Mouse (Mus musculus) c-Kit-positive CD71-negative TER-119-negative erythroid progenitor cells, embryonic 14.5 days (primary cell): ENCODE measurements around the gene H2afy.

Source experiments
- DNase-seq: peaks from one replicate; pipeline ENCODE4 v3.0.0-alpha.2; 2013; ENCODE audit warnings: low read depth

H2afy gene

GRCm38 (mm10) chr13:56136200-56136599 lies at the start of gene H2afy:
Gene H2afy, minus strand, starts transcription at chr13:56136361.
- DNase-seq, result no peak

- DNase-seq, result no peak
Observed at GRCm38 (mm10) chr13:56183687-56184086, 47.5 kb upstream of the H2afy start.

DNA sequence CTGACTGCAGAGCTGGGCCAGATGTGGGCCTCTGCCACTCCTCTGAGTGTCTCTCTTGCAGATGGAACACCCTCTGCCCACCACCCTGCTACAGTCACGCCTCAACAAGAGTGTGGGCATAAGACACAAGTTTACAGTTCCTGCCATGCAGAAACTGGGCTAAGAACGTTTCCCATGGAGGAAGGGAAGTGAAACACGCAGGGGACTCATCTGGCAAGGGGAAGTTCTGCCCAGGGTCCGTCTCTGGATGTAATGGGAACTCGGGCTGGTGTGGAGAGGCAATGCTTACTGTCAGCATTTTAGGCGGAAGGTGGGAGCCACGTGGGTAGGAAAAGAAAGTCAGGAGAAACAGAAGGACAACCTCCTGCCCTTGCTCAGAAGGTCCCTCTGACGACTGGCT lies 45.3 kb upstream of the H2afy start:
- DNase-seq, result no peak

- peak; percentile 32 for DNase-seq
Observed at GRCm38 (mm10) chr13:56178416-56179035, 42.4 kb upstream of the H2afy start, which contains the start of gene Tifab. Gene Tifab, minus strand, starts transcription at chr13:56178885.

DNA sequence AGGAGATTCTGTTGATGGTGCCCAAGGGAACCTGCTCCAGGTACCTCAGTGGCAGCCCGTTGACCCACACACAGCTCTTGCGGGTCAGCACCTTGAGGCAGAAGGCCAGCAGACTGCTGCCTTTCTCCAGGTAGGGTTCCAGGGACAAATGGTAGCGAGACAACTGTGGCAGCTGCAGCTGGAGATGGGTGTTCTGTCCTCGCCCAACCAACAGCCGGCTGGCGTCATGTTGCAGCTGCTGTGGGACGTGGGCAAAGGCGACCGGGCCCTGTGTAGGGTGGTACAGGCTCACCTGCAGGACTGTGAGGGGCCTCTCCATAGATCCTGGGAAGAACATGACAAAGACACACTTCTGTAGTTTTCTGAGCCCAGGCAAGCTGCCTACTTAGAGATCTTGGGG lies 40.1 kb upstream of the H2afy start:
- no peak for DNase-seq

DNA sequence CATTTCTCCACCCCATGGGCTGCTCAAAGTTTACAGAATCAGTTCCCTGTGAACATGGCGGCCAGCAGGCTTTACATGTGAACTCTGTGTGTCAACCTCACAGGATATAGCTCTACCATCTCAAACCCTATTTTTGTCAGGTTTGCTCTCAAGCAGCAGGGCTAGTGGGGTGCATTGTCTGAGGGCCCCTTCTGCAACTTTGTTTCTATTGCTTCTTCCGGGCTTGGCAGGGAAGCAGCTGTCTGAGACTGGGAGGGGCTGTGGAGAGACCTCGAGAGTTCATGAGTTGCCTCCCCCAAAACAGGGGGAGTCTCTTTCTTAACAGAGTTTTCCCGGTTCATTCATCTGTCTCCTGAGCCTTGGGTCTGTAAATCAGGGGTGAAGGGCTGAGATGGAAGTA lies 39.7 kb upstream of the H2afy start:
- DNase-seq, result no peak

DNA sequence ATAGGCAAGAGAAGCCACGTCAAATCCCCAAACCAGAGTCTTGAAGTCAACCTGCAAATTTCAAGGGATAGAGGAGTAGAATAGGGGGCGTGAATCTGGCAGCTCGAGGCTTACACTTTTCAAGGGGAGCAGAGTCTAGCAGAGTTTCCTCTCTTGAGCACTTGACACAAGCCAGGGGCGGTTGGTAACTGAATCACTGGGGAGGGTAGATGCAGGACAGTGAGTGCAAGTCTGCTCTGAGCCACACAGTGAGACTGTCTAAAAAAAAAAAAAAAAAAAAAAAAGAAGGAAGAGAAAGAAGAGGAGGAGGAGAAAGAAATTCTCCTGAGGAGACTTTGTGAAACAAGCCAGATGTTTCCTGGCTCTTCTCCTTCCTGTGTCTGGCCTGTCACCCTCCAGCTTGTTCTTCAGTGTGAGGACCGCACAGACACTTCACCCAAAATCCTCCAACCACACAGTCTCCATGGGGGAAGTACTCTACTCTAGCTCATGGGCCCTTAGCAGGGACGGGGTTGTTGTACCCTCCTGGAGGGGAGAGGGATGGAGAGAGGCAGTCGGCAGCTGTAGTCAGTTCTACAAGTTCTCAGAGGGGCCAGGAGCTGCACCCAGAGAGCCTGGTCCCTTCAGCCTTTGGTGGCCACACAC lies 36.9 kb upstream of the H2afy start:
- peak; percentile 53 for DNase-seq

- no peak for DNase-seq
Observed at GRCm38 (mm10) chr13:56172106-56172505, 35.9 kb upstream of the H2afy start.

DNA sequence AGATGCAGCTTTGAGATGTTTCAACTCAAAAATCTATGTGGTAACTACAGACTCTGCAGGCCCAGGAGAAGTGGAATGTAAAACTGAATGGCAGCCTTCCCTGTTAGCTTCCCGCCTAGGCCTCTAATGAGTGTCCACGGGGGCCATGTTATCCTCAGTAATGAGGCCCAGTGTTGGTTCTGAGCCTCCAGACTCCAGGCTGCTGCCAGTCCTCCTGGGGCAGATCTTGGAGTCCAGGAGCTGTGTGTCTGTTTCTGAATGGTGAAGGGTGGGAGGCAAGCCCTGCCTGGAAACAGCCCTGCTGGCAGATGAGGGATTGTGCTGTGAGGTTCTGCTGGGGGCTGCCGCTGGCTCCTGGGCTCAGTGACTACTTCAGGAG lies 32.2 kb upstream of the H2afy start:
- no peak for DNase-seq

- no peak for DNase-seq
Observed at GRCm38 (mm10) chr13:56167446-56168402, 31.6 kb upstream of the H2afy start.

- DNase-seq, result no peak
Observed at GRCm38 (mm10) chr13:56165561-56165960, 29.4 kb upstream of the H2afy start.

DNA sequence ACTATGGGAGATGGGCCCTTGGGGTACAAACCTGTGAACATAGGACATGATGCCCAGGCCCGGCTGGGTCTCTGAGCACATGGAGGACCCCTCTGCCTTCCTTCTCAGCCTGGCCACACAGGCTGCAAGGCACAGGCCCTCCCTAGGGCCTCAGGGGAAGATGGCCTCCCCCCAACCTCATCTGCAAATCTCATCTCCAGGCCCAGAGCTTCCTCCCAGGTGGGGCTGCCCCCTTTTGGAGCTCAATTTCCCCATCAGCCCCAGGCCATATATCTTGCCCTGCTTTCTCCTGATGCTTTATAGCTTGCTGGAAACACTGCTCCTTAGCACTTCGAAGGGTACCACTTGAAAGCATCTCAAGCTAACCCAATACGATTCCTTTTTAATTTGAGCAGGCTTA lies 28.2 kb upstream of the H2afy start:
- no peak for DNase-seq

DNA sequence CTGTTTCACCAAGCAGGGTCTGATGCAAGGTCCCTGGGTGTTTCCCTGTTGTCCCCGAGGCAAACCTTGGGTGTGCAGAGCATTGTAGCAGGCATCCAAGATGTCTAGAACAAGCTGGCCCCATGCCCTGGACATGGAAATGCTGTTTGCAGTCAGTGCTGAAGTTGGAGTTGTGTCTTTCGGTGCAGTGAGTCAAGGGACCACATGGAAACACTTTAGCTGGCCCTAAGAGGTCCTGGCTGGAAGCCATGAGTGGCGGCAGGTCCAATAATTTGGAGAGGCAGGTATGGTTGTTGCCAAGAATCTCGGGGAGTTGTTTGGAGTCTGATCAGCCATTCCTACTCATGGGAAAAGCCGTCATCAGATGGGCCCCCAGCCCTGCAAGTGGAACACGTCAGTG lies 27.6 kb upstream of the H2afy start:
- DNase-seq, result no peak

- no peak for DNase-seq
Observed at GRCm38 (mm10) chr13:56162859-56163258, 26.7 kb upstream of the H2afy start.

GRCm38 (mm10) chr13:56159614-56160363 lies 23.6 kb upstream of the H2afy start:
- no peak for DNase-seq

DNA sequence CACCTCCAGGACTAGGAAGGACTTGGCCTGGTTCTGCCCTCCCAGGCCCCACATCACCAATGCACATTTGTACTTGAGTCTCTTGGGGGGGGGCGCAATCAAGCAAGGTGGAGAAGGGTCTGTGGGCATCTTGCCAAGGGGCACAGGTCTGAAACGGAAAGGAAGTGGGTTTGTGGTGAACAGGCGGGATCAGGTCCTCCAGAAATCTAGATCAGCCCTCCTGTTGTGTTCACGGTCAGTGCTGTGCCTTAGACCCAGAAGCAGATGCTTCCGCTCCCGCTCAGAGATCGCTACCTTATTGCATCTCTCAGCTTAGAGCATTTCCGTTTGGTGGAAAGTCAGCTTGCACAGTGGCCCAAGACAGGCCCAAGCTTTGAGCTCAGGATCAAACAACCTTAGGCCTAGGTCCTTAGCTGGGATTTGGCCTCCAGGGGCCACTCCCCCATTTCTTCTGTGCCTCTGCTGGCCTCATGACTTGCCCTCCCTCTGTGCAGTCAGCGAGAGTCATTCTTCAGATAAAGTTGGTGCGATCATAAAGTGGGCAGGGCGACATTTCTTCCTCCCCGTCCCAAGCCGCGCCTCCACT lies 22.9 kb upstream of the H2afy start:
- DNase-seq, result peak; percentile 64

DNA sequence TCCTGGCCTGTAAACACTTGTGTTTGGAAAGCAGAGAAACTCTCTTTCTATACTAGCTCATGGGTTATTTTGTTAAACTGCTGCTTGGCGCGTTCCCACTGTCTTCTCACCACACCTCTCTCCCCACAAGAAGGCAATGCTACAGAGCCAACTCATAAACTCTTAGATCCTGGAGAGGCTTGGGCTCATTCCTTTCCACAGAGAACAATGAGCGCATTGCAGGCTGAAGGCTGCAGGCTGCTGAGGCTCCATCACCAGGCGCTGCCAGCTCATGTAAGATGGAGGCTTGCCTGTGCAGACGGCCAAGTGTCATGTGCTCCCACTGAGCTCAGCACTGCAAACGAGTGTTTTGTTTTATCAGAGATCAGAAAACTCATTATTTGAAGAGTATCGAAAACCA lies 19.5 kb upstream of the H2afy start:
- no peak for DNase-seq

GRCm38 (mm10) chr13:56155048-56155447 lies 18.9 kb upstream of the H2afy start:
- DNase-seq, result no peak

- no peak for DNase-seq
Observed at GRCm38 (mm10) chr13:56152773-56153460, 16.8 kb upstream of the H2afy start.

- peak; percentile 84 for DNase-seq
Observed at GRCm38 (mm10) chr13:56151404-56152226, 15.5 kb upstream of the H2afy start.
